Mouse (Mus musculus) c-Kit-positive CD71-negative TER-119-negative erythroid progenitor cells, embryonic 14.5 days (primary cell): ENCODE data around the gene March1.
"Not testable (repeated sequence)": the region's sequence is repeated elsewhere in the genome, so short reads cannot be mapped to it uniquely, and the experiment has no call there.

Source experiments
- DNase-seq: peaks from one replicate; pipeline ENCODE4 v3.0.0-alpha.2; 2013; ENCODE audit warnings: low read depth

Gene March1

GRCm38 (mm10) chr8:66323045-66323807 lies 705.5 kb downstream of the March1 start:
- no peak for DNase-seq

GRCm38 (mm10) chr8:66326396-66326795 lies 708.7 kb downstream of the March1 start:
- no peak for DNase-seq

- no peak for DNase-seq
Observed at GRCm38 (mm10) chr8:66332206-66332605, 714.5 kb downstream of the March1 start.

DNA sequence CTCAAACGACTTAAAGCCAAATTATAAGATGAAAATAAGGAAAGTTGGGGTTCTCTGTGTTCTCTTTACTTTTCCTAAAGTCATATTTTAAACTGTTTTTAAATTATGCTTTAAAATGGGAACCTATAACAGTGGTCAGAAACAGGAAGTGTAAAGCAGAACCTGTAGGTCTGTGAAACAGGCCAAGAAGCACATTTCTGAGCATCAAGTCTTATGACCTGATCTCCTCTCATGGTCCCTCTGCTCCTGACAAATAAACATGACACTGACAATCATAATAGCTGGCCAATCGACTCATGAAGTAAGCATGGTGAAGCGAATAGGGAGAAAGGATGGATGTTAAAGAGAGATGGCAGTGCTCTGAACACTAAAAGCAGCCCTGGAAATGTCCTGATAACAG lies 716.6 kb downstream of the March1 start:
- DNase-seq: no peak

DNA sequence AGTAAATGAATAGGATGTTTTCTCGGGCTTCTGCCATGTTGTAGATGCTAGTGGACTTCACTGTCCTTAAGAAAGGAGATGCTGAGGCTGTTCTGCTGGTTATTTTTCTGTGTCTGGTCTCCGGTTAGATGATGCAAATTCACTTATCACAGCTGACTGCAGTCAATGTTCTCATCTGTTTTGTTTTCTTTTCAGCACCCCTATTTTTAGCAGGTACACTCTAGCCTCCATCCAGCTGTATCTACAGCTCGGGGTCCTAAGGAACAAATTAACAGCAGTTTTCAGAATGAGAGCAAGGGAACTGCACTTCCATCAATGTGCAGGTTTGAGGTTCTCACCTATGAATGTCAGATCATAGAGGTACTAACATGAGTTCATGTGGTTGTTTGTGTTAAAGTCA lies 721.9 kb downstream of the March1 start:
- no peak for DNase-seq

DNA sequence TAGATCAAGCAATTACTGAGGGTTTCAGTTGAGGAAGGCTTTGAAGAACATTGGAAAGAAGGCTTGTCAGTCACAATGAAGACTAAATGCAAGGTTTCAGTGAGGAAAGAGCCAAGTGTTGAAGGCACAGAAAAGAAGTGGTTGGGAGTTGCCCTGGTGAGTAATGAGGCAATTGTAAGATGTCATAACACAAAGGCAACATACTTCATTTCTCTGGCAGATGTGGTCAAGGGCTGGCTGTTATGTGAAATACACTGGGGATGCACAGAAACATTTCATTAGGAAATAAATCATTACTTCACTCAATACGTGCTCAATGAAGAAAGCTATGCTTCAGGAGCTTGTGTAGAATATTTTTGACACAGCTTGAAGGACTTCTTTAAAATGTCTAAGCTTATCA lies 725.2 kb downstream of the March1 start:
- DNase-seq: no peak

- DNase-seq: no peak
Observed at GRCm38 (mm10) chr8:66362882-66363801, 745.4 kb downstream of the March1 start.

DNA sequence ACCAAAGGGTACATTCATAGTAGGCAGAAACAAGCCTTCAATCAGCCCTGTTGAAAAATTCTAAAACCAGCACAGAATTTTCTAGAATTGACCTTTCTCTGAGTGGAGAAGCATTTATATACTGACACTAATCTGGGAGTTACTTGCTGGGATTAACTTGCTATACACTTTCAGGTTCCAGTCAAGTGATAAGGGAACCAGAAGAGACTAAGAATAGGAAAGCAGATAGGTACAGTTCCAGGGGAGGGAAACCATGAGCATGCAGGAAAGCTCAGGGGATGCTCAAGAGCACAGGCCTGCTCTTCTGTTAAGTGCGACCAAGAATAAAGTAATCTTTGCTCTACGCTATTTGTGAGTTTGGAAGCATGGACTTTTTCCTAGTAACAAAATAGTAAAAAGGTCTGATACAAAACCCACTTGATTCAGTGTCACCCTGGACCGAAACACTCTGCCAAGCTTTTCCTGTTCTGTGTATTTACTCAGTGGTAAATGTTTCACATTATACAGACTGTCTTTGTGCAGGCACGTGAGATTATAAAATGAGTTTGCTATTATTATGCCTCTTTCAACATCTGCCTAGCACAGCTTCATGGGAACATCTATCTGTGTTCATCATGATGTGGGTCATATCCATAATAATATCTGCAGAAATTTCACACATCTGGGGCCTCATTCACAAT lies 766.1 kb downstream of the March1 start:
- no peak for DNase-seq

GRCm38 (mm10) chr8:66386008-66386407 lies 768.3 kb downstream of the March1 start:
- no peak for DNase-seq

DNA sequence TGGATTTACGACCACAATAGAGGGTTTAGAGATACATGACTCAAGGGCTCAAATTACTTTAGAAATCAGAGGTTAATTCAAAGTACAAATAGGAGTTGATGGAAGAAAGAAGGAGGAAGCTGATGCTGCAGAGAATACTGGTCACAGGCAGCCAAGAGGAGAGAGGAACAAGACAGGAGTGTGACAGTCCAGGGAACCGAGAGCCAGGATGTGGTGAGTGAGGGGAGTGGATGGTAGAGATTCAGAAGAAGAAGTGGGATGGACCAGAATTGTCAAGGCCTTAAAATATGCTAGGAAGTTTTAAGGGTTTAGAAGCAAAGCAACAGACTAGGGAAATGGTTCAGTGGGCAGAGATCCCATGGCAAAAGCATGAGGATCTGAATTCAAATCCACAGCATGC lies 771.0 kb downstream of the March1 start:
- DNase-seq: no peak

- DNase-seq: no peak
Observed at GRCm38 (mm10) chr8:66391554-66391953, 773.9 kb downstream of the March1 start.

- DNase-seq: no peak
Observed at GRCm38 (mm10) chr8:66392900-66393299, 775.2 kb downstream of the March1 start.

GRCm38 (mm10) chr8:66394148-66394547 lies 776.4 kb downstream of the March1 start:
- no peak for DNase-seq

DNA sequence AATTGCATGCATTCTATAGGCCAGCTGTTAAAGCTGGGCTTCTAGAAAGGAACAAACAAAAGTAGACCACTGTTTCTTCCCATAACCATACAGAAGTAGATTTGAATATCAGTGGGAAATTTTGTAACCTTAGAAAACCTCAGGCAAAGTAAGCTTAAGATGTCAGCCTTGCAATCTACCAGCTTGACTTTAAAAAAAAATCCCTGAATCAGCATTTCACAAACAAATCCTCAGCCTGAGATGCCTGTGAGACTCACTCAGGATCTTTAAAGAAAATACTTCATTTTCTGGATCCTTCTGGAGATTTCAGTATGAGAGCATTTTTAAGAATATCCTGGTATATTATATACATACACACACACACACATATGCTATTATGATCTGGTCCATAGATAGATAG lies 780.1 kb downstream of the March1 start:
- DNase-seq: no peak

- DNase-seq: no peak
Observed at GRCm38 (mm10) chr8:66400050-66400449, 782.4 kb downstream of the March1 start.

DNA sequence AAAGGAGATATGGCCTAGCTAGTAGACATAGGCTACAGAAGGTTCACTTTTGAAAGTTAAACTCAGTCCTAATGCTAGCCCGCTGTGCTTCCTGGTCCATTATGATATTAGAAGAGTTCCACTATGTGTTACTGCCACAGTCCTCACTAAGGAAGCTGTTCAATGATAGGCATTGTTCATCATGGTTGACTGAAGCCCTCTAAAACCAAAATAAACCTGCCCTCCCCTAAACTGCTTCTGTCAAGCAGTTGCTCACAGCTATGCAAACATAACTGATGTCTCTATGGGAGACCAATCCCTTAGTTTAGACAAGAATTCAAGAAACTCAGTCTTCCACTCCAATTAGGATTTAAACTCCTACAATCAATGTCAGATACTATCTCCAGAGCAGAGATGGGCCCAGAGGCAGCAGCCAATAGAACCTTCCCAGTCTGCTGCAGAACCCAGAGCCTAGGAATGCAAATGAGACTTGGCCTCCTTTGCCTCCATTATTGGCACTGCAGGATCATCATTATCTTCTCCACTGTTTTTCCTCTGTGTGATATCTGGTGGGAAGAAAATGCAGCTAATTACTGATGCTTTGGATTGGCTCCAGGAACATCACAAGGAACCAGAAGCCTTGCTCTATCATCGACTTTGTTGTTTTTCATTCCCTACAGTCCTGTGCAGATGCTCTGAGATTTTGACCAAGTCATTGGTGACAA lies 787.2 kb downstream of the March1 start:
- no peak for DNase-seq

GRCm38 (mm10) chr8:66405796-66406195 lies 788.1 kb downstream of the March1 start:
- DNase-seq: not testable (repeated sequence)

DNA sequence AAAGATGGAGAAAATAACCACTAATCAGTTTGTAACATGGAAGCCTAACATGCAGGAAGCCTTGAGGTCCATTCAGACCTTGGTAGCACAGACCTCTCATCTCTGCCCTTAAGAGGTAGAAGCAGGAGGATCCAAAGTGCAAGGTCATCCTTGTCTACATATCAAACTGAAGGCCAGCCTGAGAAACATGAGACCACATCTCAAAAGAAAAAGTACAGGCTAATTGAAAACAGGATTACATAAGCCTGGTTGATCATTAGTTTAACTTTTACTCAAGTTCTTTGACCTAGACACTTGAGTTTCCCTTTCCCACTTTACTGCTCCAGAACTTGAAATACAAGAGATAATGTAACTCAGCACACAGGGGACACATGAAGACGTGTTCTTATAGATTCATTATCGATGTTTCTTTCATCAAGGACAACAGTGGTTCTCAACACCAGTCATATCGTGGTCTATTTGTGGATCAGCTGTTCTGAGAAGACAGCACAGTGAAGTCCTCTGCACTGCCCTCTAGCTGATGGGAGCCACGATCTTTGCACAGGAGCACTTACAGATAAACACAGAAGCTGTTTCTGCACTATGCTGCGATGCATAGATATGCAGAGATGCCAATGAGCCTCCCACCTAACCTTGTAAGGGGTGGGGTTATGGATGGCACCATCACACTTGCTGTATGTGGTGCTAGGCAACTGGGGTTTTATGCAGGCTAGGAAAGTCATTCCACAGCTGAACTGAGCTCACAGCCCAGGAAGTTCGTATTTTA lies 789.1 kb downstream of the March1 start:
- DNase-seq: no peak

DNA sequence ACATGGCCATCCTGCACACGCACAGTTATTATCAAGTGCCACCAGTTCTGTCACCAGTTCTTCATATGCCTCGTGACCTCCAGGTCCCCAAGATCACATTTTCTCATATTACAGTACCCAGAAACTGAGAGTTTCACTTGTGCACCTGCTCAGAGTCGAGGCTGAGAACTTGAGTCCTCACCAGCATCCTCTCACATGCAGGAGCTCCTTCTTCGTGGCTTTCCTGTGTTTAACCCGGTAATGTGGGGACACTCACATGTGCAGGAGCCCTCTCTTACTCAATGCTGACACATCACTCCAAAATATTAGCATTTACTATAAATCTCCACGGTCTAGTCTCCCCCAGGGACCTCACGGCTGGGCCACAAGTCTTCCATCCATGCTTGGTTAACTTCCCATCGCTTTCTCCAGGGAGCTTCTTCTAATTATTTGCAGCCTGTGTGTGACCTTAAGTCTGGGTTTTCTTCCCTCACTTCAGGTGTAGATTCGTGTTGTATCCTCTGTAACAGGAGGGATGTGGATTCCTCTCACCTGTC lies 792.4 kb downstream of the March1 start:
- DNase-seq: no peak

DNA sequence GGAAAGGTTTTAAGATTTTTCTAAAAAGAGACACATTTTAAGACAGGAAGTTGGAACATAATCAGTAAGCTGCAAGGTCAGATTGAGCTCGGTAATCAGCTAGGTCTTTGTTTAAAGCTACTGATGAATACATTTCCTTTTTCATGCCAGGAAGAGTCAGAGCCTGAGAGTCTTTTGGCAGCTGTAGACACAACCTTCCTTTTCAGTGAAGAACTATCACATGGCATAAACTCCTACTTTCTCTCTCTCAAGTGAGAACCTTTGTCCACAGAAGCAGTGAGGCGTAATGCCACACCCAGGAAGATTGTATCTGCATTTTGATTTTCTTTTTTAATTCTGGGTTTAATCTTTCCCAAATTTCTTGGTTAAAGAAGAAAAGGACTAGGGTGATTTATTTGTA lies 795.4 kb downstream of the March1 start:
- DNase-seq: no peak

DNA sequence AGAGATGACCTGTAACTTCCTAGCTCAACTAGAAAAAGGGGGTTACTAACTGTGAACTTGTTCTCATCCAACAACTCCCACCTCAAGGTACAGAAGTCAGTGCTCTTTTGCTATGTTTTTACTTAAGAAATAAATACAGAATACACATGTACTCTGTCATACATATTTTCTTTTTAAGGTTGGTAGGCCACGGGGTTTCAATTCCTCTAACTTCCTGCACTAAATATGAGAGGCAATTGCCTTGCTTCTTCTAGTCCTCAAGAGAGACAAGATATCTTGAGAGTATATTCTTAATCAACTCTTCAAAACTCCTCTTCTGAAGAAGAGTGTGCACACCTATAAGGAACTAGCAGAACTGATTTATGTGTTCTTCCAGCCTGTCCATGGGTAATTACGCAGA lies 797.5 kb downstream of the March1 start:
- DNase-seq: no peak
